Mouse (Mus musculus): ENCODE data around the gene Myo1b.

- TF ChIP-seq ZNF384 (IDR thresholded peaks at IDR 0.05; ENCODE audit: low read depth, low read length) (no peak), ELF1 (IDR thresholded peaks at IDR 0.05; ENCODE audit: low read depth, low read length) (no peak), CHD1 (IDR thresholded peaks at IDR 0.05; ENCODE audit: low read depth, low read length) (no peak), RCOR1 (IDR thresholded peaks at IDR 0.05; ENCODE audit: low read depth, low read length) (no peak), GATA1 (IDR thresholded peaks at IDR 0.05; ENCODE audit: low read depth, low read length) (no peak), USF2 (IDR thresholded peaks at IDR 0.05; ENCODE audit: borderline replicate concordance in 1 of 2, insufficient read depth in 1 of 2, low read depth in 1 of 2, low read length in 2 of 2) (no peak), MXI1 (IDR thresholded peaks at IDR 0.05; ENCODE audit: low read depth, low read length) (no peak), MAFK (IDR thresholded peaks at IDR 0.05; ENCODE audit: borderline replicate concordance, low read depth, low read length) (no peak), NRF1 (IDR thresholded peaks at IDR 0.05; ENCODE audit: insufficient read depth, low read depth, low read length, poor library complexity, severe bottlenecking) (no peak), CTCF (IDR thresholded peaks at IDR 0.05 in 2 of 3, conservative IDR thresholded peaks at IDR 0.05 in 1 of 3; ENCODE audit: control insufficient read depth in 1 of 3, insufficient read depth in 1 of 3, low read depth in 2 of 3, low read length in 3 of 3, poor library complexity in 1 of 3, severe bottlenecking in 1 of 3) (no peak), JUND (IDR thresholded peaks at IDR 0.05; ENCODE audit: low read depth, low read length) (no peak), POLR2A (IDR thresholded peaks at IDR 0.05; ENCODE audit: control insufficient read depth in 1 of 2, insufficient read depth in 1 of 2, low read depth in 1 of 2, low read length in 2 of 2, poor library complexity in 1 of 2) (no peak), SMC3 (IDR thresholded peaks at IDR 0.05; ENCODE audit: low read depth, low read length) (no peak), ZC3H11A (IDR thresholded peaks at IDR 0.05; ENCODE audit: low read depth, low read length) (no peak)
Observed at GRCm38 (mm10) chr1:51938357-51938756, 22.5 kb upstream of the Myo1b start.

Measured in MEL (cell line).